Mouse (Mus musculus): ENCODE results near the gene Phf10. TPM values are rescaled to one million over a fixed set of nuclear protein-coding genes. Genes with fewer than 3 reads are reported as not detected.

Gene Phf10
- 6.2 and 6.9 TPM in 2 replicates for polyA plus RNA-seq (2021; fragmentation: Nextera tagmentation)
- long read RNA-seq, experiment 1, partial matches to known transcripts, result 1 of 9 reads
- long read RNA-seq, experiment 1, other reads (novel, unspliced or antisense), result 7 of 9 reads
- long read RNA-seq, experiment 2, partial matches to known transcripts, result 13 of 31 reads
- long read RNA-seq, experiment 2, other reads (novel, unspliced or antisense), result 15 of 31 reads

GRCm38 (mm10) chr17:14960951-14961556 is at the start of gene Phf10:
Gene Phf10 (minus strand): TSS chr17:14961273.

DNA sequence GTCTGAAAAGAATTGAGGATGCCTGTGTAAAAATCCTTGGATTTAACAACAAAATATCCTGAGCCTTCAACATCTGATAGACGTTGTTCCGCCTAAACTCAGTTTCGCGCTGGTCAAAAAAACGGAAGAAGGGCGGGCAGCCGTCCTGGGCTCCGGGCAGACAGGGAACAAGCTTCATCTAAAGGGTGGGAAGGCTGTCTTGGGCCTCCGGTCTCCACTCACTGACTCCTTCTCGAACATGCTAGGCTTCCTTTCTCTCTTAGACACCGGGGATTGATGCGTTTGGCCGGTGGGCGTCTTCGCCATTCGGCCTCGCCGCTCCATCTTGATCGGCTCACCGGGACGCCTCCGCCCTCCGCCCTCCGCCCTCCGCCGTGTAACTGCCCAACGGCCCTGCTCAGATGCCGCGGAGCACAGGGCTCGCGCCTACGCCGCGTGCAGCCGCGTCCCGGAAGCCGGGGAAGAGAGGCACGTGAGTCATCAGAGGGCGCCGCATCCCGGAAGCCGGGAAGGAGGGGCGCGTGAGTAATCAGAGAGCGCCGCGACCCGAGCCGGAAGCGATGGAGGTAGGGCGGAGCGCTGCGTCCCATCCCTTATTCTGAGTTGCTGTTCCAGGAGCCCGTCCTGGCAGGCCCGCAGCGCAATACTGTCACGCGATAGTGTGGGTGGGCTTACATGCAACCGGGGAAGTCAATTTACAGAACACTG is 48.8 kb upstream of the Phf10 start, which contains the start of gene Gm3435:
Gm3435 (plus strand) TSS at position 471 of the 708 bp plus-strand sequence.

GRCm38 (mm10) chr17:14978362-14979038 is 17.4 kb upstream of the Phf10 start, which contains the start of the genes 9030025P20Rik and Gm3417:
Gene 9030025P20Rik (plus strand): TSS chr17:14978468.
Gene Gm3417 (minus strand): TSS chr17:14978790.

GRCm38 (mm10) chr17:14943009-14943728 is 17.9 kb downstream of the Phf10 start, which contains the start of the genes Wdr27 and 1600012H06Rik:
Gene Wdr27 (minus strand): TSS chr17:14943158.
Gene 1600012H06Rik (plus strand): TSS chr17:14943184.

Other genes starting within 250 kb of the Phf10 start
- gene Wdr27, start 18.1 kb downstream of the Phf10 start, polyA plus RNA-seq (2021; fragmentation: Nextera tagmentation), result 11.3 and 13.9 TPM in 2 replicates
- 12.7 and 13.3 TPM in 2 replicates for gene 1600012H06Rik, start 18.1 kb downstream of the Phf10 start, polyA plus RNA-seq (2021; fragmentation: Nextera tagmentation)
- 3.7 and 3.9 TPM in 2 replicates for gene 9030025P20Rik, start 17.2 kb upstream of the Phf10 start, polyA plus RNA-seq (2021; fragmentation: Nextera tagmentation)
- 0.95 TPM in 1 of 2 replicates, not detected in the other for gene Gm3417, start 17.5 kb upstream of the Phf10 start, polyA plus RNA-seq (2021; fragmentation: Nextera tagmentation)
- 5.0 and 6.8 TPM in 2 replicates for gene Gm3435, start 48.9 kb upstream of the Phf10 start, polyA plus RNA-seq (2021; fragmentation: Nextera tagmentation)
- gene Ermard, start 79.9 kb upstream of the Phf10 start, polyA plus RNA-seq (2021; fragmentation: Nextera tagmentation), result 18.1 and 18.8 TPM in 2 replicates
- gene Tcte3, start 80.2 kb upstream of the Phf10 start, polyA plus RNA-seq (2021; fragmentation: Nextera tagmentation), result 0.72 and 1.5 TPM in 2 replicates
- 0.72 and 1.6 TPM in 2 replicates for gene Gm3448, start 80.3 kb upstream of the Phf10 start, polyA plus RNA-seq (2021; fragmentation: Nextera tagmentation)